Mouse (Mus musculus) liver, embryonic 14 days (tissue): ENCODE measurements around the gene Zfp984. TPM values are rescaled to one million over a fixed set of nuclear protein-coding genes. Genes with fewer than 3 reads are reported as not detected.

Experiments used
- polyA plus RNA-seq: library from polyadenylated mRNA; depleted of rRNA; stranded (reverse); fragments of >200 nt; gene quantifications from 2 replicates; pipeline ENCODE4 v1.2.3, GENCODE M21; 2012; rRNA removed

Zfp984 gene
- 3.8 and 4.7 TPM in 2 replicates for polyA plus RNA-seq

GRCm38 (mm10) chr4:147809292-147809965 is at the start of gene Zfp984:
TSS of gene Zfp984 (minus strand) at chr4:147809788.

GRCm38 (mm10) chr4:147847614-147848583 is 38.3 kb upstream of the Zfp984 start, which contains the start of gene Zfp933:
TSS of gene Zfp933 (minus strand) at chr4:147848366.

Other genes with a start within 250 kb of the Zfp984 start
- 1.6 and 1.7 TPM in 2 replicates for gene Zfp979, start 167.3 kb downstream of the Zfp984 start, polyA plus RNA-seq
- not detected in 2 replicates for gene Zfp534, start 107.2 kb downstream of the Zfp984 start, polyA plus RNA-seq
- 1.1 and 1.3 TPM in 2 replicates for gene Zfp933, start 38.6 kb upstream of the Zfp984 start, polyA plus RNA-seq
- 28.8 and 34.1 TPM in 2 replicates for gene Miip, start 59.0 kb upstream of the Zfp984 start, polyA plus RNA-seq
- 2.4 and 2.8 TPM in 2 replicates for gene Fv1, start 59.2 kb upstream of the Zfp984 start, polyA plus RNA-seq
- 7.7 and 8.6 TPM in 2 replicates for gene Mfn2, start 94.9 kb upstream of the Zfp984 start, polyA plus RNA-seq
- gene Plod1, start 127.0 kb upstream of the Zfp984 start, polyA plus RNA-seq, result 13.3 and 15.0 TPM in 2 replicates
- gene 2510039O18Rik, start 131.1 kb upstream of the Zfp984 start, polyA plus RNA-seq, result 15.9 and 18.1 TPM in 2 replicates
- gene Nppb, start 176.0 kb upstream of the Zfp984 start, polyA plus RNA-seq, result not detected in 2 replicates
- 0.03 TPM in 1 of 2 replicates, not detected in the other for gene Nppa, start 190.9 kb upstream of the Zfp984 start, polyA plus RNA-seq
- 2.5 and 2.7 TPM in 2 replicates for gene Clcn6, start 229.0 kb upstream of the Zfp984 start, polyA plus RNA-seq
- gene Mthfr, start 229.3 kb upstream of the Zfp984 start, polyA plus RNA-seq, result 9.1 and 10.2 TPM in 2 replicates